Mouse (Mus musculus) hindbrain, embryonic 16.5 days (tissue): Measurements from ENCODE around the gene Gatad2a. TPM values are rescaled to one million over a fixed set of nuclear protein-coding genes. Genes with fewer than 3 reads are reported as not detected.

Experiments
- ATAC-seq: fragments of 200-750 bp; cut with Nextera tagmentation; 2 replicates; pipeline ENCODE4 v1.8.0; 2017; ENCODE audit warnings: moderate TSS enrichment, moderate library complexity
- H3K27ac ChIP-seq: fragments of 300-500 bp; sonication (generic); 2 replicates; pipeline ENCODE4 v1.5.1; 2014; ENCODE audit warnings: low read depth, mild to moderate bottlenecking, control low read depth, low read length, moderate library complexity
- H3K27me3 ChIP-seq: fragments of 300-500 bp; sonication (generic); replicated peaks from 2 replicates; pipeline ENCODE4 v1.6.1; 2014; ENCODE audit warnings: low read length; ENCODE audit not compliant: control insufficient read depth, insufficient read depth
- H3K36me3 ChIP-seq: fragments of 300-500 bp; sonication (generic); 2 replicates; pipeline ENCODE4 v1.6.1; 2014; ENCODE audit warnings: mild to moderate bottlenecking, low read length, moderate library complexity, mixed read lengths; ENCODE audit not compliant: control insufficient read depth, insufficient read depth
- H3K4me1 ChIP-seq: fragments of 300-500 bp; sonication (generic); 2 replicates; pipeline ENCODE4 v1.6.1; 2014; ENCODE audit warnings: low read depth, low read length; ENCODE audit not compliant: control insufficient read depth, insufficient read depth
- H3K4me2 ChIP-seq: fragments of 300-500 bp; sonication (generic); 2 replicates; pipeline ENCODE4 v1.6.1; 2014; ENCODE audit warnings: mild to moderate bottlenecking, low read length, control low read depth, moderate library complexity
- H3K4me3 ChIP-seq: fragments of 300-500 bp; sonication (generic); 2 replicates; pipeline ENCODE4 v1.5.1; 2014; ENCODE audit warnings: mild to moderate bottlenecking, low read length, control low read depth, moderate library complexity
- H3K9ac ChIP-seq: fragments of 300-500 bp; sonication (generic); 2 replicates; pipeline ENCODE4 v1.6.1; 2014; ENCODE audit warnings: low read depth, mild to moderate bottlenecking, control low read depth, low read length, moderate library complexity
- H3K9me3 ChIP-seq: fragments of 300-500 bp; sonication (generic); 2 replicates; pipeline ENCODE4 v1.6.1; 2014; ENCODE audit warnings: mild to moderate bottlenecking, low read length, moderate library complexity; ENCODE audit not compliant: control insufficient read depth
- WGBS: fragments of 180-500 bp; shearing (Covaris S2); extraction: QIAGEN DNeasy Blood & Tissue Kit; methylation state at CpG from one replicate; pipeline ENCODE4 v1.1.7; 2014; 5-methylcytosine and 5-hydroxymethylcytosine counted together
- polyA plus RNA-seq: library from polyadenylated mRNA; unstranded; fragments of >200 nt; fragmentation: Nextera tagmentation; extraction: Ambion mirVana; gene quantifications from 2 replicates; pipeline ENCODE4 v1.2.1, GENCODE M21; 2015

Gatad2a gene
- polyA plus RNA-seq, 1 experiment from 2014 or later = 13.9 TPM

GRCm38 (mm10) chr8:69890813-69891241, 105.4 kb downstream of the Gatad2a start:
- ATAC-seq = no peak
- Histone ChIP-seq H3K27me3 (peaks cover 39% of the 10 kb centered on the region), H3K9ac (no peak overlapping the region), H3K36me3 (no peaks in the 10 kb centered on the region), H3K4me2 (peak overlapping the region; percentile 5; the same call in 1 of the 2 replicates), H3K4me3 (no peak overlapping the region), H3K27ac (no peak overlapping the region), H3K9me3 (no peaks in the 10 kb centered on the region), H3K4me1 (peaks cover 29% of the 10 kb centered on the region)
- WGBS = 37% methylated on average over 19 of the region's 19 CpGs

- Histone ChIP-seq H3K9me3 (no peaks in the 10 kb centered on the region), H3K9ac (no peak overlapping the region), H3K4me3 (peak overlapping the region; percentile 29), H3K27me3 (peaks cover 58% of the 10 kb centered on the region), H3K36me3 (no peaks in the 10 kb centered on the region), H3K4me2 (peak overlapping the region; percentile 50), H3K27ac (no peak overlapping the region), H3K4me1 (peaks cover 27% of the 10 kb centered on the region)
- 2% methylated on average over 26 of the region's 32 CpGs for WGBS
- peak; percentile 5; the same call in 1 of the 2 replicates for ATAC-seq
Measured at GRCm38 (mm10) chr8:69888902-69889301, 107.3 kb downstream of the Gatad2a start.

- peaks cover 27% of the 10 kb centered on the region for H3K4me1 ChIP-seq
- ATAC-seq = no peak
- no peak overlapping the region for H3K27ac ChIP-seq
- no peaks in the 10 kb centered on the region for H3K36me3 ChIP-seq
- H3K4me2 ChIP-seq = peak overlapping the region; percentile 50
- H3K4me3 ChIP-seq = peak overlapping the region; percentile 29
- no peak overlapping the region for H3K9ac ChIP-seq
- WGBS = 7% methylated on average over 24 of the region's 24 CpGs
- peaks cover 63% of the 10 kb centered on the region for H3K27me3 ChIP-seq
- H3K9me3 ChIP-seq = no peaks in the 10 kb centered on the region
Measured at GRCm38 (mm10) chr8:69888244-69888866, 107.8 kb downstream of the Gatad2a start.

GRCm38 (mm10) chr8:69887289-69888243, 108.6 kb downstream of the Gatad2a start, which contains the start of gene Cilp2:
Cilp2 (minus strand) TSS chr8:69887687.
- peak within 1 kb of the TSS; percentile 29 for H3K4me3 ChIP-seq
- no peak for ATAC-seq
- peak within 1 kb of the TSS; percentile 50 for H3K4me2 ChIP-seq
- WGBS = 3% methylated on average over 54 of the region's 60 CpGs
- H3K9me3 ChIP-seq = no peaks in the 10 kb centered on the region
- H3K27me3 ChIP-seq = peaks cover 71% of the 10 kb centered on the region
- H3K4me1 ChIP-seq = peaks cover 27% of the 10 kb centered on the region
- H3K36me3 ChIP-seq = no peaks in the 10 kb centered on the region
- H3K27ac ChIP-seq = no peak within 1 kb of the TSS
- H3K9ac ChIP-seq = peak within 1 kb of the TSS; percentile 31

GRCm38 (mm10) chr8:69884141-69884540, 112.0 kb downstream of the Gatad2a start:
- ATAC-seq = no peak
- Histone ChIP-seq H3K4me2 (no peak overlapping the region), H3K9me3 (no peaks in the 10 kb centered on the region; the same call in 1 of the 2 replicates), H3K36me3 (no peaks in the 10 kb centered on the region), H3K27ac (no peak overlapping the region), H3K4me3 (no peak overlapping the region), H3K27me3 (peaks cover 92% of the 10 kb centered on the region), H3K9ac (no peak overlapping the region), H3K4me1 (peaks cover 31% of the 10 kb centered on the region)
- WGBS = 58% methylated on average over 13 of the region's 13 CpGs

- peaks cover 23% of the 10 kb centered on the region for H3K4me1 ChIP-seq
- WGBS = 12% methylated on average over 50 of the region's 52 CpGs
- peaks cover 85% of the 10 kb centered on the region for H3K27me3 ChIP-seq
- no peak for ATAC-seq
- H3K36me3 ChIP-seq = no peaks in the 10 kb centered on the region
- H3K9ac ChIP-seq = no peak overlapping the region
- H3K4me2 ChIP-seq = peak overlapping the region; percentile 56
- H3K4me3 ChIP-seq = peak overlapping the region; percentile 47
- no peak overlapping the region for H3K27ac ChIP-seq
- no peaks in the 10 kb centered on the region; the same call in 1 of the 2 replicates for H3K9me3 ChIP-seq
Measured at GRCm38 (mm10) chr8:69882833-69883600, 113.2 kb downstream of the Gatad2a start.

- peaks cover 77% of the 10 kb centered on the region for H3K27me3 ChIP-seq
- 4% methylated on average over 97 of the region's 103 CpGs for WGBS
- ATAC-seq = peak; percentile 84
- H3K36me3 ChIP-seq = no peaks in the 10 kb centered on the region
- no peak overlapping the region for H3K27ac ChIP-seq
- H3K9ac ChIP-seq = peak overlapping the region; percentile 51
- peak overlapping the region; percentile 47 for H3K4me3 ChIP-seq
- no peaks in the 10 kb centered on the region; the same call in 1 of the 2 replicates for H3K9me3 ChIP-seq
- peak overlapping the region; percentile 56 for H3K4me2 ChIP-seq
- peaks cover 15% of the 10 kb centered on the region; the same call in 1 of the 2 replicates for H3K4me1 ChIP-seq
Measured at GRCm38 (mm10) chr8:69882021-69882756, 114.0 kb downstream of the Gatad2a start.

GRCm38 (mm10) chr8:69881261-69881865, 114.8 kb downstream of the Gatad2a start:
- 19% methylated on average over 75 of the region's 79 CpGs for WGBS
- Histone ChIP-seq H3K27me3 (peaks cover 70% of the 10 kb centered on the region), H3K4me1 (peaks cover 7% of the 10 kb centered on the region; the same call in 1 of the 2 replicates), H3K36me3 (no peaks in the 10 kb centered on the region), H3K9me3 (no peaks in the 10 kb centered on the region; the same call in 1 of the 2 replicates), H3K4me2 (peak overlapping the region; percentile 56), H3K27ac (no peak overlapping the region), H3K4me3 (peak overlapping the region; percentile 47), H3K9ac (peak overlapping the region; percentile 51)
- ATAC-seq = peak; percentile 15; the same call in 1 of the 2 replicates
